Mouse (Mus musculus) heart, postnatal 10 days (tissue): ENCODE data around the gene Arhgap29. TPM values are rescaled to one million over a fixed set of nuclear protein-coding genes. Genes with fewer than 3 reads are reported as not detected.

Source experiments
- DNase-seq, 2 experiments: peaks; one replicate each; pipeline ENCODE4 v3.0.0; 2021
- intact Hi-C: fragments of 180-260 bp; cut with DNase I; formaldehyde crosslinking; loops from one replicate; pipeline ENCODE4 v1.15.1; 2025
- total RNA-seq, 2 experiments: library from RNA; stranded (reverse); gene quantifications; 2 replicates each; pipeline ENCODE4 v1.2.3; 2021

Gene Arhgap29
- total RNA-seq, 2 experiments from 2014 or later, result 93.7 to 109 TPM

DNA sequence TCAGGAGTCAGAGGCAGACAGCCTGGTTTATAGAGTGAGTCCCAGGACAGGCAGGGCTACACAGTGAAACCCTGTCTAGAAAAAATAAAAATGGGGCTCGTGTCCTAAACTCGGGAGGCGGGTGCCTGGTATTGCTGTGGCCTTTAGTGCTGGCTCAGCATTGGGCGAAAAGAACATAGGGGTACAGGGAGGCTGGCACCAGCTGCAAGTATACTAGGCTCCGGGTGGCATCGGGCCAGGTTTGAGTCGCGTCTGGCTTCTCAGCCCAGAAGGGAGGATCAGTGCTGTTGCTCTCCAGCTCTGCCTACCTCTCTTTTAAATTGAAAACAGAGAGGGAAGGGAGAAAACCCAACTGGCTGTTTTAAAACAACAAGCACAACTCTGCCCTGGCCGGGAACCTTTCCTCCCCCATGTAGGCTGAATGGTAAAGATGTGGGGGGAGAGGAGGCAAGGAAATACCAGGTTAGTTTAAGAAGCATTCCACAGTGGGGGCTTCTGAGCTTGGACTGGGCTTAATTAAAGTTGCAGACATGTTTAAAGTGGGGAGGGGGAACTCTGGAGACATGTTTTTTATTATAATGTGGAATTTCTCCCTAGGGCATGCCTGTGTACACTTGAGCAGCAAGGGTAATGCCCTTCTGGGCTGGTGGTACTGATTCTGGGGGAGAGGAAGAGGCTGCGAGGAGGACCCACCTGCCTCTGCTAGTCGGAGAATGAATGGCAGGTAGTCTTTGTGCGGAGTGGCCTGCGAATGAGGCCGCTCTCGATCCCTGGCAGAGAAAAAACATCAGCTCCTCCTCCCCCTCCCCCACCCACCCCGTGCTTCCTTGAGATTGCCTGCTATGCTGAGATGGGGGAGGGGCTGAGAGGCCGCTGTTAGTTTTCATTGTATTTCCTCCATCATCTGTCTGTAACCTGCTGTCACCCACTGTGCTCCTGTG lies 95.8 kb downstream of the Arhgap29 start:
- DNase-seq, result peak; percentile 74 to 75
- intact Hi-C loops, result no loop called here

DNA sequence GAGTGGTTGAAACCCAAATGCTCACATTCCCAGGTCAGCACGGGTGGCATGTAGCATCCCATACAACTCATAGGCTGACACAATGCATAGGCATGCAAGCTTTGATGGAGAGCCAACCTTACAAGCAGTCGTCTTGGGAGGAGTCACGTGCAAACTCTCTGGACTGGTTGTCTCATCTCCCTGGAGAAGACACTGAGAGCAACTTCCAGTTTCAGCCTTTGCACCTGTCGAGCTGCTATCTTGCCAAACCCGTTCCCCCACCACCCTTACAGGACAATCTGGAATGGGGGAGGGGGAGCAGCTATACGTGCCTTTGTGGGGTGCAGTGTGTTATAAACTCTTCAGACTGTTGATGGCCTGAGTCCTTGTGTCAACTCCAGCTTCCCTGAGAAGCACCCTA lies 96.8 kb downstream of the Arhgap29 start:
- intact Hi-C loops, result no loop called here
- DNase-seq, result no peak

DNA sequence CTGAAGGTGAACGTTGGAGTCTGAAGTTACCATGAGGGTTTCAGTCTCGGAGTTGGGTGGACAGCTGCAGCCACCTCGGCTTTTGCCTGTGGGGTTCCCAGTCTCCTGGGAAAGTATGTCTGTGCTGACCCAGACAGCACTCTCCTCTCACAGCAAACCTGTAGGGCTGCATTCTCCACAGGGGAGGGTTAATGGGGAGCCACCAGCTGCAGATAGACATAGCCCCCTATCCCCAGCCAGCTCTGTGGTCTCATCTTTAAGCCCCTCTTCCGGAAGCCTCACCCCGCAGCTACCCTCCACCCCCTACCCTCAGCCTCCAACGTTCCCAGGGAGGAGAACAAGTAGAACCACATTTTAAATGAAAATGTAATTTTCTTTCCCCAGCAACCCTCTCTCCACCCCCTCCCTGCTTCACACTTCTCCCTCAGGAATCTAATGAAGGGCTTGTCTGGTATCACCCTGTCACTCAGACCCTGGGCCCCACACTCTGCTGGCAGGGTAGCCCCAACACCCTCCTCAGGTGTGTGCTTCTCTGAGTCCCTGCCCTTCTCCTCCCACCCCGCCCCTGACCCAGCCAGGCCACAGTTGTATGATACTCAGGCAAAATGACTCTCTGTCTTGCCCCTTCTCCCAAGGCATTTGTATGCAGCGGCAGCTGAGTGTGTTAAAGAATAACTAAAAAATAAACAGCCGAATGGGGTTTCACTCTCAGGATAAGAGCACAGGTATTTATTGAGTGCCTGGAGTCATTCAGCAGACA lies 106.3 kb downstream of the Arhgap29 start:
- intact Hi-C loops, result no loop called here
- no peak for DNase-seq

DNA sequence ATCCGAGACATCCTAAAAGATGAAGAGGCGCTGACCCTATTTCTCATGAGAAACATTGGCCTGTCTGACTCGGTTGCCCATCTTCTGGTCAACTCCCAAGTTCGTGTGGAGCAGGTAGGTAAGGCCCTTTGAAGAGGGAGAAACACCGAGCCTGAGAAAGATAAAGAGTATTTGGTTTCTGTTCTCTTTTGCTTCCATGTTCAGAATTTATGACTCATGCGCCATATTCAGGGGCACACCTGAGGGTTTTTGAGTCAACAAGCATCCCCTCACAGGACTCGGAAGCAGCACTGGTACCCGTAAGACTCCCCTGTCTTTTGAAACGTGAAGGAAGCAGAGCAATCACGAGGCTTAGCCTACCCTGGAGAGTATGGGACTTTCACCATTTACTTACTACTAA lies 110.2 kb downstream of the Arhgap29 start:
- intact Hi-C loops, result no loop called here
- DNase-seq, result no peak

DNA sequence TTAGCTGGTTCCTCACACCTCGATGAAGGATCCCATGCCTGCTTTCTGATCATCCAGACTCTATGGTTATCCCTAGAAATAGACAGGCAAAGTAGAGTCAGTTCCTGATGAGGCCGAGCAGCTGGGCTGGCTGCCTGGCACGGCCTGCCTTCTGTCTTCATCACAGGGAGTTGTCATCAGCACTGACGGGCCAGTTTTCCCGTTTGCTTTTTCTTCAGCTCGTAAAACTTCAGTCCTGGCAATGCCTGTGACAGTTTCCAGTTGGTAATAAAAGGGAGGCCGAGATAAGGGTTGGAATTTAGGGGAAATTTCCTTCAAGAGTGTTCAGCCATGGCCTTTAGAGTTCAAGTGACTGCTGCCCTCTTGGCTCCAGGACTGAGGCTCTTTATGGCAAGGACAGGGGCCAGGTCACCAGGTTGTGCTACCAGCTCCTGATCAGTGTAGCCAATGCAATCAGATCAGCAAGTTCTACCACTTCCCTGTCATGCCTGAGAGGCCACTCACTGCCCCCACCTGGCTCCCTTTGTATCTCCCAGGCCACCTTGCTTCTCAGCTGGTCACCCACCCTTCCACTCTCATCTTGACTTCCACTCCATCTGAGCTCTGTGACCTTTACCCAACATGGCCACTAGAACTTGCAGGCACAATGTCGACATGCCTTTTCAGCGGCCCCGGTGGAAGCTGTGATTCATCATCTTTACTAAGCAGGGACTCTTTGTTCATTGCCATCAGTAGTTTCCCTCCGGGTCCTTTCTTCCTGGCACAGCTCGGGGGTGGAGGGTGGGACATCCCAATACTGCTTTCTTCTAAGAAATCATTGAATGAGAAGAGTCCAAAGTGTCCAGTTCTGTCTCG lies 112.4 kb downstream of the Arhgap29 start:
- intact Hi-C loops, result no loop called here
- DNase-seq, result peak; percentile 75 to 78

Other genes with a start within 250 kb of the Arhgap29 start
- gene F3, start 229.0 kb upstream of the Arhgap29 start, total RNA-seq, result 10 to 100 TPM; 15.0 to 16.6 TPM
- gene Abcd3, start 137.2 kb upstream of the Arhgap29 start, total RNA-seq, result 10 to 100 TPM; 79.9 to 90.2 TPM
- 1 to 10 TPM; 4.5 to 5.3 TPM for gene Abca4, start 91.9 kb downstream of the Arhgap29 start, total RNA-seq